Mouse (Mus musculus): ENCODE measurements around the gene H2-T24.

Gene H2-T24

GRCm38 (mm10) chr17:35981776-35982175 is 38.6 kb downstream of the H2-T24 start:
- DNase-seq (ENCODE audit: low spot score): no peak

GRCm38 (mm10) chr17:35980363-35980754 is 40.0 kb downstream of the H2-T24 start:
- peak; percentile 68 for DNase-seq (ENCODE audit: low spot score)

- peak; percentile 97 for DNase-seq (ENCODE audit: low spot score)
These were observed 40.7 kb downstream of the H2-T24 start, which contains the start of the genes Gnl1 and Prr3 for GRCm38 (mm10) chr17:35979401-35980362. Gene Gnl1 (plus strand): TSS chr17:35979851. Gene Prr3 (minus strand): TSS chr17:35980236.

- no peak for DNase-seq (ENCODE audit: low spot score)
These were observed 41.5 kb downstream of the H2-T24 start for GRCm38 (mm10) chr17:35978811-35979400.

DNA sequence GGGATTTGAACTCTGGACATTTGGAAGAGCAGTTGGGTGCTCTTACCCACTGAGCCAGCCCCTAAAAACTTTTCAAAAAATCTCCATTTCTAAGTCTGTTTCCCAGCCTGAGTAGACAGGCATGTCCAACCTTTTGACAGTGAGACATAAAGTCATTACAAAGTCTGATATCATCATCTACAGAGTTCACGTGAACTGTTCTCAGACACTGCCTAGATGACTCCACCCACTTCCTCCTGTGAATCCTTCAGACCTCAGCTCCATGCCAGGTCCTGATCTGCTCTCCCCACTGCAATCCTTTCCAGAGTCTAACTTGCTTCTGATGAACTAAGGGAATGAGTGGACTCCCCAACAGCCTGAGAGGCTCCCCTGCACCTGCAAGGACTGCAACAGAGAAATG is 48.2 kb downstream of the H2-T24 start:
- DNase-seq (ENCODE audit: low spot score): peak; percentile 40

GRCm38 (mm10) chr17:35969418-35970389 is 50.7 kb downstream of the H2-T24 start, which contains the start of gene Abcf1:
Gene Abcf1 (minus strand): TSS chr17:35969761.
- peak; percentile 98 for DNase-seq (ENCODE audit: low spot score)

DNA sequence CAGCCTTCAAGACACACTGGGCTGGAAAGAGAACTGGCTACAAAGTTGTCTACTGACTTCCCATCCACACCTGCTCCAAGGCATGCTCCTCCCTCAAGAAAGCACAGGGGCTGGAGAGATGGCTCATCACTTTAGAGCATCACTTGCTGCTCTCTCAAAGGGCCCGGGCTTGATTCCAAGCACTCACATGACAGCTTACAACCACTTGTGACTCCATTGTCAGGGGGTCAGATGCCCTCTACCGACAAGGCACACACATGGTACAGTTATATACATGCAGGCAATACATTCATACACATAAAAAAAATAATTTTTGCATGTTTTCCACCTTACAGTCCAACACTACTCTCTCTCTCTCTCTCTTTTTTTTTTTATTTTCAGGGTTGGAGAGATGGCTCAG is 52.7 kb downstream of the H2-T24 start:
- DNase-seq (ENCODE audit: low spot score): no peak

DNA sequence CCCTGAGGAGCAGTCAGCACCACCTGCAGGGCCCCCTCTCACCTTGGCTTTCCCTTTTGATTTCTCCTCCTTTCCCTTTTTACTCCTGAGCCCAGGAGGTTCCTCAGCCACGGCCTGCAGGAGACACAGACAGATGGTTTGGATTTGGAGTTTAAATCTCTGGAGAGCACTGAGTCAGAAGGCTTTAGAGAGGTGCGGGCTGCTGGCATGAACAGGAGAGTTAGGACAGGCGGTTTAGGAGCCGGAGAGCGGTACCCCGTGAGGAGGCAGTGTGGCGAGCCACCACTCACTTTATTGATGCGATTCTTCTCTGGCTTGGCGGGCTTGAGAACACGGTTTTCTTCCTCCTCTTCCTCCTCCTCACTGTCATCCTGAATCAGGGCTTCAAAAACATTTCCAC is 57.1 kb downstream of the H2-T24 start:
- no peak for DNase-seq (ENCODE audit: low spot score)

GRCm38 (mm10) chr17:35958533-35959223 is 61.7 kb downstream of the H2-T24 start:
- DNase-seq (ENCODE audit: low spot score): no peak

Data from adipocyte (in vitro differentiated cells).